Mouse (Mus musculus) right cerebral cortex, adult 18-20 months (tissue): ENCODE results near the gene Kit.

ENCODE experiments used
- DNase-seq: peaks from one replicate; pipeline ENCODE4 v3.0.0; 2022; ENCODE audit warnings: mixed read lengths

Kit gene

DNA sequence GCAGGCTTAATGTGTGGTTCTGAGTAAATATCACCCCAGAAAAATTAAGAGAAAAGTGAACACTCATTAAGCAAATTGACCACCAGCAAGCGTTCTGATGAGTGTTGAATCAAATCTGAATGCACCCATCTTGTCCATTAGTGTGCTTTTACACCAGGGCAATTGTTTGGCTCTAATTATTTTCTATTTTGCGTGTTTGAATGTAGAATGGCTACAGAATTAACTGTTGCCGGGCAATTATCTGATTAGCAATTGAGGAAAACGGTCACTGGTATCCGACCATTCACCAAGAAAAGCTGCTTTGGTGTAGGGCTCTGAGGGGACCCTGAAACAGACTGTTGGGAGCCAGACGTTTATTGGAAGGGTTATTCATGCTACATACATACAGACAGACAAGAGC, 16.2 kb downstream of the Kit start:
- DNase-seq, result no peak

GRCm38 (mm10) chr5:75591567-75591966, 16.9 kb downstream of the Kit start:
- DNase-seq, result no peak

GRCm38 (mm10) chr5:75595319-75595718, 20.6 kb downstream of the Kit start:
- DNase-seq, result no peak

DNA sequence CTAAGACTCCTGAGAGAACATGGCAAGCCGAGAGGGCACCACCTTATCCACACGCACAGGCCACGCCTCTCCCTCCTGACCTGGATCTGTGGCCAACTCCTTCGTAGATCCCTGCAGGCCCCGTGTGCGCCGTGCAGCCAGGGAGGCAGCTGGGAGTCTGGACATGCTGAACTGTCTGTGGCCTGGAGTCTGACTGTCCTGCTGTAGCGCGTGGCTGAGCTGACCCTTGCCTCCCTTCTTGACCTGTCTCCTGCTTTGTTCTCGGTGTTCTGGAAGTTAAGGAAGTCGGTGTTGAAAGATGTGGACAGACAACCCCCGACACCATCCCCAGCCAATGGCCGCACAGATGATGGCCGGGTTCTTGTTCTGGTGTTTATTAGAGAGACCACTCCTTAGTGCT, 21.5 kb downstream of the Kit start:
- no peak for DNase-seq

DNA sequence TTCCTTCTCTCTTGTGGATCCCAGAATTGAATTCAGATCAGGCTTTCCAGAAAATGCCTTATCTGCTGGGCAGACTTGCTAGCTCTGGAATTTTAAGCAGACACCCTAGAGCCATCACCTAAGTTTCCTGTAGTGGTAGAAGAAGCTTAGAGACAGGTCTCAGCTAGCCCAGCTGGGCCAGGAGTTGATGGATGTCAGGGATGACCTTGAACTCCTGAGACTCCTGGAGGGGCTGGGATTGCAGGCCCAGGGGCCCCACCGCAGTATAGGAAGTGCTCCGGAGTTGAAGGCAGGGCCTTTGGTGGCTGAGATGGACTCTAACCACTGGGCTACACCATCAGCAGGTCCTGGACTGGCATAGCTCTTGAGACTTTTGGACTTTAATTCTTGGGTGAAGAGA, 22.6 kb downstream of the Kit start:
- no peak for DNase-seq

GRCm38 (mm10) chr5:75598491-75598890, 23.8 kb downstream of the Kit start:
- no peak for DNase-seq

DNA sequence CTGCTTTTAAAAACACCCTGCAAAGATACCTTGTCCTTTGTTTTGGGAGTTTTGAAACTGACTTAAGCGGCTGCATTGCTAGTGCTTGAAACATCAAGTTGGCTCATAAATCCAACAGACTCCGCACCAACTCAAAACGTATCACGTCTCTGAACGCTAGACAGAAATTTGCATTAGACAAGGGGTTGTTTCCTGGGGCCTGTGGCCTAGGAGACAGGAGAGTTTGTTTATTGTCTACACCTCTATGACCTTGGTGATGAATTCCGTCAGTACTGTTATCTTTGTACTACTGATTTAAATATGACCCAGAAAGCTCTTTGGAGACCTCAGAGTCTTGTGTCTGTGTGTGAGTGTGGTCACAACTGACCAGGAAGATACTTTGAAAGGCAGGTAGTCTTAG, 25.3 kb downstream of the Kit start:
- no peak for DNase-seq

DNA sequence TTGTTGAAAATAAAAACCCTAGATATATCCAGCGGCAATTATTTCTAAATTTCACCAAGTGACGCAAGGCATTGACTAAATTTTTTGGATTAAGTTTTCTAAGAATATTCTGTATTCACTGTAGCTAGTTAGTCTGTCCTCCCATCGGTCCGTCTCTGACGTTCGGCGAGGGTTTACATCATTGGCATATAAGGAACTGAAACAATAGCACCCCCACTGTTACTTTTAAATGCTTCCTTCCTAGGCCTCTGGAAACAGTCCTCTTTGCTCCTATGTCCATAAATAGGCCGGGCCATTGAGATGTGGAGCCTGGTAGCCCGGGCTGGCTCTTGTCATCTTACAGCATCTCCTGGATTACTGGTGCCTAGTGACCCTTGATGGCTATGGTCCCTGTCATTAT, 29.5 kb downstream of the Kit start:
- no peak for DNase-seq

DNA sequence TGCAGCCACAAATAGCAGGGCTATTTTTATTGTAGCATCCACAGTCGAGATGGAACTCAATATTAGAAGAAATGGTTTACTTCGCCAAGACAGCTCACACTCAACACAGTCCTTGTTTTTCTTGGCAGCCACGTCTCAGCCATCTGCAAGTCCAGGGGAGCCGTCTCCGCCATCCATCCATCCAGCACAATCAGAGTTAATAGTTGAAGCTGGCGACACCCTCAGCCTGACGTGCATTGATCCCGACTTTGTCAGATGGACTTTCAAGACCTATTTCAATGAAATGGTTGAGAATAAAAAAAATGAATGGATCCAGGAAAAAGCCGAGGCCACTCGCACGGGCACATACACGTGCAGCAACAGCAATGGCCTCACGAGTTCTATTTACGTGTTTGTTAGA, 32.2 kb downstream of the Kit start:
- peak; percentile 7 for DNase-seq

- DNase-seq, result no peak
Observed at GRCm38 (mm10) chr5:75607971-75608370, 33.3 kb downstream of the Kit start.

DNA sequence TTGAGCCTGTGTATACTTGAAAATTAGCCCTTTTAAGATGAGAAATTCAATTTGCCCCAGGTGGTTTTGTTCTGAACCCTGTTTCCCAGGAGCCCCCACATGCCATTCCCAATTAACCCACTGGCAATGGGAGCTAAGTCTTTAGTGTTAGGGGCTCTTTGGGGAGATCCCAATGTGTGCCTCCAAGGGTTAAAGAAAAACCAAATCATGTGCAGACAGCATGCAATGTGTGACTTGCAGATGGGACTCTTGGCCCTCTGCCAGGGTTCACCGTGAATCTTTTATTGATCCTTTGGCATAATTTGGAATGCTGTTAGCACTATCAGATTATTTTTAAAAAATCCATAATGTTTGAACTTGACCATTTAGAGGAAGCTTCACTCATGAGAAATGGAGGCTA, 37.7 kb downstream of the Kit start:
- DNase-seq, result no peak

- no peak for DNase-seq
Observed at GRCm38 (mm10) chr5:75612926-75613325, 38.2 kb downstream of the Kit start.

GRCm38 (mm10) chr5:75615000-75615571, 40.4 kb downstream of the Kit start:
- DNase-seq, result no peak

DNA sequence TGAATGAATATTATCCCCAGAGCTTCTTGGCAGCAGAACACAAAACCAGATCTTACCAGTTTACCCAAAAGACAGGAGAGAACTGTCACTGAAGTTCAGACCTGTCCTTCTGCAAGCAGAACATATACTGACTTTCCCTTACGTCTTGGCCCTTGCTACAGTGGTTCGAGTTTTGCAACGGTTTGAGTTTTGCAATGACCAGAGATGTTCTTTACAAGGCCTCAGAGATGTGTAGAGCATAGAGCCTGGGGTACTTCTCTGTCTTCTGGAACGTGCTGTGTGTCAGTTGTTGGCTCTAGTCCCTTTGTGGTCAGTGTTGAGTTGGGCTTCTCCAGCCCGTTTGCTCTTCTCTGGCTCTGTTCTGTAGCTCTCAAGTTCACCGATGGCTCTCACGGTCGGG, 40.9 kb downstream of the Kit start:
- DNase-seq, result no peak

DNA sequence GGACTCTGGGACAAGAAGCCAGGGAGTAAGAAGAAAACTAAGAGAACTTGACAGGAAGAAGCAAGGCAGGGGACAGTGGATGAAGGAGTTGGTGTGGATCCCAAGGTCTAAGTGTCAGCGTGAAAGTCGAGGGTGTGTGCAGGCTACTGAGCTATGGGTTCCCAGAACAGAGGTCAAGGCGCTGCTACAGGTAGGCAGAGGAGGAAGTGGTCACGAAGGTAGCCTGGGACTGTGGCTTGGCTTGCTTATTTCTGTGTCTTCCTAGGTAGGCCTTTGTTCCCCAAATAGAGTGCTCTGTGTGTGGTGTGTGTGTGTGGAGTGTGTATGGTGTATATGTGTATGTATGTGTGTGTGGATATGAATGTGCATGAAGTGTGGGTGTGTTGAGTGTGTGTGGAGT, 47.7 kb downstream of the Kit start:
- no peak for DNase-seq

DNA sequence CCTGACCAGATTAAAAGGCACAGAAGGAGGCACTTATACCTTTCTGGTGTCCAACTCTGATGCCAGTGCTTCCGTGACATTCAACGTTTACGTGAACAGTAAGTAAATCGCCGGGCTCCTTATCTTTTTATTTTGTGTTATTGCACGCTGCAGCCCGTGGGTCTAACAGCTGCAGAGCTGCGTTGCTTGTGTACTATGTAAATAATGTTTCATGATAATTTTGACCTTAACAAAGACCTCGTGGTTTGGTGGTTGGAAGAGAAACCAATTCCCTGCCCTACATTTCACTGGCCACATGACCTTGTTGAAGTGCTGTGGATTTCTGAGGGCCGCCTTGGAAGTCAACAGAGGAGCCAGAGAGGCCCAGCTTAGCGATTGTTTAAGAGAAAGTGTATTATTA, 48.3 kb downstream of the Kit start:
- DNase-seq, result no peak

DNA sequence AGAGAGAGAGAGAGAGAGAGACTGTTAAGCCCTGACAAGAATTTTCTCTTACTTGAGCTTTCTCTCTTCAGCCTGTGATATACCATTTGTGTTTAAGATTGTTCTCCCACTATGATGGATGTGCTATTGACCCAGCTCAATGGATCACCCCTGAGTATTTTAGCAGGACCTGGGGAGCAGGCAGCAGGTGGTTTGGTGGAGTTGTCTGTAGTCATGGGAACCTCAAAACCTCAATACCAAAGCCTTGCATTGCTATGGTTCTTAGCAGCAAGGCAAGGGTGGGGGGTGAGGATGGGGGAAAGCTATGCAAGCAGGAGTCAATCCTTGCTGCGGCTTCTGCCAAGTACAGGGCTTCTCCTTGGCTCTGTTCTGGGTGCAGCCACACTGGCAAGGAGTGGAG, 48.8 kb downstream of the Kit start:
- no peak for DNase-seq

- DNase-seq, result no peak
Observed at GRCm38 (mm10) chr5:75623993-75624706, 49.4 kb downstream of the Kit start.

GRCm38 (mm10) chr5:75625059-75625458, 50.3 kb downstream of the Kit start:
- DNase-seq, result no peak

- DNase-seq, result no peak
Observed at GRCm38 (mm10) chr5:75626284-75626683, 51.6 kb downstream of the Kit start.

DNA sequence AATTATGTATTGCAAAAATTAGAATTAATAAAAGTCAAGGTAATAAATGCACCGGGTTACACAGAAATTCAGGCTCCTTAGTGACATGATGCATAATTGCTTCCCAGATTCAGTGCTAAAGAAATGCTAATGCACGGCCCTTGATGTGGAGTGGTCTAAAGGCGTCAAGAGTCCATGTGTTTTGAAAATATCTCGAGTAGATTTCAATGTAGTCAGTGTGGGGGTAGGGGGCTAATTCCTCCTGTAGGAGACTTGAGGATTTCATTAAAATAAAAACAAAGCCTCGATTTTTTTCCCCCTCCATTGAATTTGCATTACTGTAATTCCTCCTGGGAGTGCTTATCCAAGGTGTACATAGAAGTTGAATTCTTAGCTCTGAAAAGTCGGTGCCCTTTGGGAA, 52.0 kb downstream of the Kit start:
- no peak for DNase-seq

GRCm38 (mm10) chr5:75632257-75632656, 57.5 kb downstream of the Kit start:
- no peak for DNase-seq

- no peak for DNase-seq
Observed at GRCm38 (mm10) chr5:75632846-75633640, 58.3 kb downstream of the Kit start.

DNA sequence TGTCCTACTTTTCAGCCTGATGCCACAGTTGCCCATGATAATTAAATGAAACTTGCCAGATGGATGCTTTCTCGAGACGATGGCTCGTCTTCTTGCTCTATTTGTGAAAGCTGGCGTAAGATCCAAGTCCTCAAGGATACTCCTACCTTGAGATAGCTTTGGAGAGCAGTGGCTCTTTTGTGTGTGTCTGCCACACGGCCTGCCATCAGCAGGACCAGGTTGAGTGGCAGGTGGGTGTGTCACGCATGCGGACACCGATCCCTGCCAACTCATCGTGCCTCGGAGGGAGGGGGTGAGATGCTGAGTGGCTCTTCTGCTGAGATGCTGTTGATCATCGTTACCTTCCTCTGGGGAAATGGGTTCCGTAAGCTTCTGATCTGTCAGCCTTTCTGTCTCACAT, 60.7 kb downstream of the Kit start:
- peak; percentile 31 for DNase-seq
